In the genomic region with DNA sequence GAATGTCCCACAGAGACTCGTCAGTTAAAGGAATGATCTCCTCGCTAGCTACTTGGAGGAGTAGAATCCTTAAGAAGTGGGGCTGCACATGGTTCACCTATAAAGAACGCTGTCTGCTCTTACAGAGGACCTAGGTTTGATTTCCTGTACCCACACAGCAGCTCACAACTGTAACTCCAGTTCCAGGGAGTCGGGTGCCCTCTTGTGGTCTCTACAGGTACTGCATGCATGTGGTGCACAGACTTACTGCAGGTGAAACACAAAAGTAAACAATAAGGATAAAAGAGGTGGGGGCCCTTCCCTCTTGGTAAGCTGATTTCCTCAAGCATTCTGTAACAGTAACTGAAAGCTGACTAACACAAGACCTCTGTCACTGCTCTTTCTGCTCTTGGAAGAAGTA, we compare ENCODE assay signal across 10 mouse cellular contexts.
A peak's percentile ranks its signal among the peaks of the same experiment; 100 is the strongest.
DNase-seq lines count a peak whose midpoint lies in the region; ATAC-seq and TF ChIP-seq lines count a peak whose summit lies in the region.
"Had no signal": no experiment of that assay in that cellular context is flagged by ENCODE, and none has a peak within 500 bp of the region (broad histone marks: within the 10 kb centered on the region; RNA-seq: fewer than 3 reads in every experiment).

No protein-coding gene starts in this region.

- H3K27ac ChIP-seq in cerebellum, adult 2 months (ENCODE audit: insufficient read depth, low read length): no peak overlapping the region
- H3K27ac ChIP-seq in liver, adult 2 months (replicated peaks; ENCODE audit: insufficient read depth, low read depth, low read length): no peak overlapping the region
- H3K27ac ChIP-seq in liver, embryonic 12.5 days: no peak overlapping the region
- no peak overlapping the region for H3K27ac ChIP-seq in forebrain, embryonic 12.5 days
- H3K27ac ChIP-seq: heart, embryonic 15.5 days; macrophage had no signal

- DNase-seq in cerebellum, adult 2 months: no peak
- DNase-seq in cerebellum, adult 11 months: no peak
- DNase-seq in liver, adult 2 months (ENCODE audit: extremely low read depth, low read depth, low spot score): no peak
- peak; percentile 34 for DNase-seq in c-Kit-positive CD71-negative TER-119-negative erythroid progenitor cells, embryonic 14.5 days (ENCODE audit: low read depth)
- DNase-seq in naive thymus-derived CD4-positive, alpha-beta T cell, adult 2 months (ENCODE audit: low read depth): peak; percentile 50
- no peak for DNase-seq in gastrocnemius, postnatal 36 days

- peaks cover 10% of the 10 kb centered on the region; the same call in 1 of the 2 replicates for H3K36me3 ChIP-seq in liver, adult 2 months (ENCODE audit: control insufficient read depth, insufficient read depth, low read length)
- H3K36me3 ChIP-seq in liver, embryonic 12.5 days: peaks cover 29% of the 10 kb centered on the region
- H3K36me3 ChIP-seq in forebrain, embryonic 12.5 days (replicated peaks): no peaks in the 10 kb centered on the region
- H3K36me3 ChIP-seq: heart, embryonic 15.5 days had no signal

- peaks cover 25% of the 10 kb centered on the region for H3K4me1 ChIP-seq in cerebellum, adult 2 months (ENCODE audit: control insufficient read depth, insufficient read depth, low read length)
- H3K4me1 ChIP-seq in liver, adult 2 months (ENCODE audit: control insufficient read depth, insufficient read depth, low read length): no peaks in the 10 kb centered on the region
- H3K4me1 ChIP-seq in liver, embryonic 12.5 days: no peaks in the 10 kb centered on the region
- peaks cover 9% of the 10 kb centered on the region; the same call in 1 of the 2 replicates for H3K4me1 ChIP-seq in forebrain, embryonic 12.5 days
- H3K4me1 ChIP-seq: heart, embryonic 15.5 days had no signal

- peak; percentile 40; the same call in 1 of the 2 replicates for TF ChIP-seq CTCF in cerebellum, adult 2 months (IDR thresholded peaks at IDR 0.05; ENCODE audit: borderline replicate concordance, insufficient read depth, low read depth, low read length)
- peak; percentile 46; the same call in 1 of the 2 replicates for TF ChIP-seq CTCF in liver, adult 2 months (IDR thresholded peaks at IDR 0.05; ENCODE audit: low read depth, low read length)

- no peak for TF ChIP-seq POLR2A in cerebellum, adult 2 months (IDR thresholded peaks at IDR 0.05; ENCODE audit: borderline replicate concordance, insufficient read depth, low read length)
- no peak for TF ChIP-seq POLR2A in liver, adult 2 months (IDR thresholded peaks at IDR 0.05; ENCODE audit: extremely low read depth, insufficient read depth, low read length)

- 79% methylated on average over 4 of the region's 4 CpGs for WGBS in cerebellum, adult 2 months
- WGBS in liver, adult 2 months: 85% methylated on average over 4 of the region's 4 CpGs
- 63% methylated on average over 4 of the region's 4 CpGs for WGBS in liver, embryonic 12.5 days (ENCODE audit: insufficient replicate concordance)
- 69% methylated on average over 4 of the region's 4 CpGs for WGBS in forebrain, embryonic 12.5 days

- H3K4me3 ChIP-seq in cerebellum, adult 2 months (replicated peaks; ENCODE audit: insufficient read depth, low read depth, low read length): no peak overlapping the region
- no peak overlapping the region for H3K4me3 ChIP-seq in liver, adult 2 months (ENCODE audit: insufficient read depth, low read depth, low read length)
- no peak overlapping the region for H3K4me3 ChIP-seq in liver, embryonic 12.5 days
- H3K4me3 ChIP-seq in forebrain, embryonic 12.5 days (replicated peaks): no peak overlapping the region
- H3K4me3 ChIP-seq: heart, embryonic 15.5 days had no signal

- peaks cover 6% of the 10 kb centered on the region for H3K9me3 ChIP-seq in liver, embryonic 12.5 days (replicated peaks)
- no peaks in the 10 kb centered on the region for H3K9me3 ChIP-seq in forebrain, embryonic 12.5 days
- H3K9me3 ChIP-seq: heart, embryonic 15.5 days had no signal

- ATAC-seq in liver, embryonic 12.5 days: no peak
- ATAC-seq in forebrain, embryonic 12.5 days (ENCODE audit: low FRiP score): no peak

- no peak overlapping the region for H3K4me2 ChIP-seq in liver, embryonic 12.5 days
- no peak overlapping the region for H3K4me2 ChIP-seq in forebrain, embryonic 12.5 days
- H3K4me2 ChIP-seq: heart, embryonic 15.5 days had no signal

- intact Hi-C loops in gastrocnemius, postnatal 36 days (cut with DNase I): no loop called here

- no peak overlapping the region for H3K9ac ChIP-seq in liver, adult 2 months (ENCODE audit: low read depth, low read length)
- H3K9ac ChIP-seq in liver, embryonic 12.5 days: no peak overlapping the region
- no peak overlapping the region for H3K9ac ChIP-seq in forebrain, embryonic 12.5 days
- H3K9ac ChIP-seq: heart, embryonic 15.5 days had no signal

- H3K79me2 ChIP-seq in liver, adult 2 months (ENCODE audit: control insufficient read depth, insufficient read depth, low read length): no peaks in the 10 kb centered on the region

- H3K27me3 ChIP-seq in cerebellum, adult 2 months (ENCODE audit: control insufficient read depth, insufficient read depth, low read length): no peaks in the 10 kb centered on the region
- H3K27me3 ChIP-seq in liver, adult 2 months (ENCODE audit: control insufficient read depth, insufficient read depth, low read length): no peaks in the 10 kb centered on the region
- no peaks in the 10 kb centered on the region for H3K27me3 ChIP-seq in liver, embryonic 12.5 days (replicated peaks)
- H3K27me3 ChIP-seq in forebrain, embryonic 12.5 days: peaks cover 17% of the 10 kb centered on the region

Comparison
In these comparisons a context has a peak if more than half of its experiments do, and no peak if none do; other contexts are left out.
1. DNase-seq: peak in c-Kit-positive CD71-negative TER-119-negative erythroid progenitor cells, embryonic 14.5 days (single experiment) and naive thymus-derived CD4-positive, alpha-beta T cell, adult 2 months (single experiment); none in cerebellum, adult 2 months (0 of 2), cerebellum, adult 11 months (single experiment), liver, adult 2 months (single experiment) and gastrocnemius, postnatal 36 days (0 of 2).